Mouse (Mus musculus): ENCODE measurements at regions not wholly inside any gene's neighbourhood (a gene's known extent, or its start where the extent isn't known, plus 50 kb on each side); places are given as distances from the start of the nearest gene placed in this dataset.

- TF ChIP-seq CHD2 (IDR thresholded peaks at IDR 0.05; ENCODE audit: low read depth, low read length) (no peak), ZNF384 (IDR thresholded peaks at IDR 0.05; ENCODE audit: low read depth, low read length) (no peak), ZC3H11A (IDR thresholded peaks at IDR 0.05; ENCODE audit: borderline replicate concordance, low read depth, low read length) (no peak), MAFK (IDR thresholded peaks at IDR 0.05; ENCODE audit: insufficient read depth, low read depth, low read length) (no peak), HCFC1 (IDR thresholded peaks at IDR 0.05; ENCODE audit: borderline replicate concordance, insufficient read depth, low read length) (no peak)
Observed at GRCm38 (mm10) chr1:155027583-155027982, 71.9 kb downstream of the Ier5 start.
